Mouse (Mus musculus) central nervous system, embryonic 18 days (tissue): ENCODE measurements around the gene Apol7e. TPM values are rescaled to one million over a fixed set of nuclear protein-coding genes. Genes with fewer than 3 reads are reported as not detected.

Experiments
- polyA plus RNA-seq: library from polyadenylated mRNA; depleted of rRNA; stranded (reverse); fragments of >200 nt; gene quantifications from 2 replicates; pipeline ENCODE4 v1.2.3, GENCODE M21; 2012; rRNA removed

Apol7e gene
- 0.04 TPM in 2 replicates for polyA plus RNA-seq

GRCm38 (mm10) chr15:77698656-77699055, at the start of gene Apol7e:
Apol7e (plus strand) TSS chr15:77698857.

GRCm38 (mm10) chr15:77728739-77729138, 30.1 kb downstream of the Apol7e start, which contains the start of gene Apol9b:
Apol9b (plus strand) TSS chr15:77729039.

DNA sequence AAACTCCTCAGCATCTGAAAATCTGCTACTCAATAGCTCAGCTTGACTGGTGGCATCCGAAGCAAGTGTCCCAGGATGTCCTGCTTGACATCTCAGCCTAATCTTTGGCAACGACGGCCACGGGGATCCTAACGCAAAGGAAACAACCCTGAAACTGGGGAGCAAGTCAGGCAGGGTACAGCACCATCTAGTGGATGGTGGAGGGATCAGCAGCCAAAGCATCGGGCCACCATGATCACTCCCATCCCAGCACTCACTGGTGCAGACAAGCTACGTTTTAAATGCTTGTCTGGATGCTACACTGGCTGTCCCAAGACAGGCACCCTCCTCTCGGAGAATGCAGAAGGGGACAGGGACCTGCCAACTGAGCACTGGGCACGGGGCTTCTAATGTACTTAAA, 58.2 kb downstream of the Apol7e start, which contains the start of gene Apol8:
Gene Apol8 (minus strand): TSS at position 156 of the 400 bp plus-strand sequence.

Other genes with a start within 250 kb of the Apol7e start
- not detected in 2 replicates for gene Apol10a, start 221.8 kb upstream of the Apol7e start, polyA plus RNA-seq
- not detected in 2 replicates for gene Apol11a, start 190.6 kb upstream of the Apol7e start, polyA plus RNA-seq
- gene Apol7c, start 165.5 kb upstream of the Apol7e start, polyA plus RNA-seq, result not detected in 2 replicates
- not detected in 2 replicates for gene 1700025B11Rik, start 137.0 kb upstream of the Apol7e start, polyA plus RNA-seq
- gene Apol10b, start 102.7 kb upstream of the Apol7e start, polyA plus RNA-seq, result 0.03 and 0.05 TPM in 2 replicates
- not detected in 2 replicates for gene Gm36245, start 99.6 kb upstream of the Apol7e start, polyA plus RNA-seq
- gene Apol11b, start 55.6 kb upstream of the Apol7e start, polyA plus RNA-seq, result not detected in 2 replicates
- 0.09 and 0.23 TPM in 2 replicates for gene Apol9b, start 30.2 kb downstream of the Apol7e start, polyA plus RNA-seq
- gene Apol8, start 58.1 kb downstream of the Apol7e start, polyA plus RNA-seq, result 0.25 and 0.27 TPM in 2 replicates
- 14.5 and 16.3 TPM in 2 replicates for gene Myh9, start 143.3 kb downstream of the Apol7e start, polyA plus RNA-seq
- gene Txn2, start 230.1 kb downstream of the Apol7e start, polyA plus RNA-seq, result 140 and 144 TPM in 2 replicates